Mouse (Mus musculus) urinary bladder, postnatal 10 days (tissue): Measurements from ENCODE around the gene Mgat5.

Experiments
- DNase-seq: peaks from one replicate; pipeline ENCODE4 v3.0.0; 2022; ENCODE audit warnings: low spot score

The Mgat5 gene

DNA sequence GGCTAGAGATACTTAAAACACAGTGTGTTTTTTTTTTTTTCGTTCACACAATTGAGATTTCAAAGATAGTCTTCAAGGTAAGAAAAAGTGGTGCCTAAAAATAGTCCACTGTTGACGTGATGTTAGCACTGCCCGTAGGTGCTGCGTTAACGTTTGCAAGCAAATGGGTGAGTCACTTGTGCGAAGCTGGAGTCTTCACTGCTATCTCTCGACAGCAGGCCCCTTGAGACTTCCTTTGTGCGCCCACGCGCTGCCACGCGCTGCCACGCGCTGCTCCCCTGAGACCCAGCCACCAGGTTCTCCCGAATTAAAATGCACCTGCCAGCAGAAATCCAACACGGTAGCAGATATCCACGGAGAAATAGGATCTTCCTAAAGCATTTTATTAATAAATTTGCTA is 295.9 kb downstream of the Mgat5 start:
- DNase-seq, result no peak

DNA sequence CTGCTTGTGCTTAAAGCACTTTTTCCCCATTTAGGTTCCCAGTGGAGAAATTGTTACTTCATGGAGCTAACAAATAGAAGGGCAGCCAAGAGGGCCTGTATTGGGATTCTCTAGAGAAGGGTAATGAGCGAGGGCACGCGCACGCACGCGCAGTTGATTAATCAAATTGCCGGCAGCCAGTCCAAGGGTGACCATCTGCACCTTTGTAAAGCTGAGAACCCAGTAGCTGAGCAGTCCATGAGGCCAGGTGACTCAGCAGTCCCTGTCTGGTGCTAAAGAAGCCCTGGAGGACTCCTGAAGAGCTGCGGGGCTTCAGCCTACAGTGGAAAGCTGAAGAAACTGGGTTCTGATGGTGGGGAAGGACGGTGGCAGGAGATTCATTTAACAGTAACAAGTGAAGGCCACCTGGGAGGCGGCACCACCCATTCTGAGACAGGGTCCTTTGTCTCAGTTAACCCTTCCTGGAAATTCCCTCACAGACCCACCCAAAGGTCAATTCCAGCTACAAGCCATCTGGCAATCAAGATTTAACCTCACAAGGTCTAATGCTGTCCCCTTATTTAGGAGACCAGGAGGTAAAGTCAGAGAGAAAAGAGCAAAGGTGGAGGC is 302.3 kb downstream of the Mgat5 start:
- DNase-seq, result no peak

DNA sequence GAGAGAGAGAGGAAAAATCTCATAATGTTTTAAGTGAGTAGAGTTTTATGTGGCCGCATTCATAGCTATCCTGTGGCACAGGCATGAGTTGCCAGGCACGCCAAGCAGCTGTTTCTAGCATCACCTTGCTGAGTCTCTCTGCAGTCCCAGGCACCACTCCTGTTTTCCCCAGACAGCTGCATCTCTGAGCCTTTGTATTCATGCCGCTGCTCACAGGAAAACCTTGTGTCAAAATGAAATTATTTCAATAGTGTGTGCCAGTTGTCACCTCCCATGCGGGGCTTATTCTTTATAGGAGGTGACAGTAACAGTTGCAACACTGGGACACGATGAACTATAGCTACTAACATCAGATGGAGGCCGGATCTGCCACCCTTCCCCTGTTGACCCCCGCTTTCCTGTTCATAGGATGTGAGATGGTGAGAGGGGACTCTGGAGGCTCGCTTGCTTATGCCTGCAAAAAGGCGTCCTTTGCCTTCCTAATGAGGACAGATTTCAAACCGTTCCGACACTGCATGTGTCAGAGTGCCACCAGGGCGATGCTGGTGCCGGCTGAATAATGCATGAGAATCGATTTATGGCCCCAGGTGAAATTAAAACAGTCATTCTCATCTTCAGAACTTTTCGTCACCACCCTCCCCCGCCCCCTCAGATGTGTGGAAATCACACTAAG is 303.4 kb downstream of the Mgat5 start:
- no peak for DNase-seq

DNA sequence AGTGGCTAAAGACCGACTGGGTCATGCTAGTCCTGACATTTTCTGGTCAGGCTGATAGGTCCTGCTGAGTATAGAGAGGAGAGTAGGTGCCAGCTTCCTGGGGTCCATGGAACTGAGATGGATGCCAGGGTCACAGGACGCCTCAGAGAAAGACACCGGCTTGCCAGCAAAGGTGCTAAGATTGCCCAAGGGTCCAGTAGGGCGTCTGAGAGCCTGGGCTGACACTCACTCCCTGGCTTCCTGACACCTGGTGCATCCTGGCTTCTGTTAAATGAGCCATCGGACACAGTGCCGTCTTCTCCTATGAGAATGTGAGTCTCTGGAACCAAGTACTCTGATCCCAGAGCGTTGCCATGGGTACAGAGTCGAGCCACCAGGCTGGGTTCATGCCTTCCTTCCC is 304.1 kb downstream of the Mgat5 start:
- no peak for DNase-seq

DNA sequence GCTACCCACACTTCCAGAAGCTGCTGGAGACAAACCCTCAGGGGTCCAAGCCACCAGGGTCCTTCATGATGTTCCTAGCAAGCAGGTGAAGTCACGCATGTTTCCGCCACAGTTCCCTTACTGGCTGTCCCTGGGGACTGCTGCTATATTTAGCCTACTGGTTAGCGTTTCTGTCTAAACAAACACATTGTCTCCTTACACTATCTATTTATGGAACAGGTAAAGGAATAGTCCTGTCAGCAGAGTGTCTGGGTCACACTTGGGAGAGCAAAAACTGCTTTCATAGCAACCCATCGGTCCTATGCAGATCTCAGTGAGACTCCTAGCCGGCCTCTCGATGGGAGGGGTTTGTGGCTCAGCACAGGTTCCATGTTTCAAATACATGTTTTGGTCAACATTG is 306.5 kb downstream of the Mgat5 start:
- DNase-seq, result no peak

DNA sequence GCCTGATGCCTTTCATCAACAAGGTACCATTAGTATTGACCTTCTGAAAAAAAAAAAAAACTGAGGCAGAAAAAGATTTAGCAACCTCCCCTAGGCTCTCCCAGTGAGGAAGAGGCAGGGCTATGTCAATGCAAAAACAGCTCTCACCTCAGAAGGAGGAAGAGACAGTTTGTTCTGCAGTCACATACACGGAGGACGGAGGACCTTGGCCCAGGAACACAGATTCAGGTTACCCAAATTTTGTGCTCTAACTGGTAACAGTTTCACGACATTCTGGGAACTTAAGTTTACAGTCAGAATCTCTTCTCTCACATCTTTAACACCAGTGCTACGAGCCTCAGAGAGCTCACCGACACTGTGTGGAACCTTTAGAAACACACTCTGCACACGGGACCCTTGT is 307.9 kb downstream of the Mgat5 start:
- no peak for DNase-seq

DNA sequence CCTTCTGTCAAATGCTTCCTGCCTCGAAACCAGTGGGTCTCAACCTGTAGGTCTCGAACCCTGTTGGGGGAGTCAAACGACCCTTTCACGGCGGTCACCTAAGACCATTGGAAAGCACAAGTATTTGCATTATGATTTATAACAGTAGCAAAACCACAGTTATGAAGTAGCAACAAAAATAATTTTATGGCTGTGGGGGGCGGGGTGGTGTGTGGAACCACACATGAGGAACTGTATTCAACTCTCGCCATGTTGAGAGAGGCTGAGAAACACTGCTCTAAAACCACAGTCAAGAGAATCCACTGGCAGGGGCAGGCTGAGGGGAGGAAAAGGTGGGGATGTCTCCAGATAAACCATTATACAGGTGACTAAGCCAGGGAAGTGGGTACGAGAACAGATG is 308.3 kb downstream of the Mgat5 start:
- DNase-seq, result no peak

DNA sequence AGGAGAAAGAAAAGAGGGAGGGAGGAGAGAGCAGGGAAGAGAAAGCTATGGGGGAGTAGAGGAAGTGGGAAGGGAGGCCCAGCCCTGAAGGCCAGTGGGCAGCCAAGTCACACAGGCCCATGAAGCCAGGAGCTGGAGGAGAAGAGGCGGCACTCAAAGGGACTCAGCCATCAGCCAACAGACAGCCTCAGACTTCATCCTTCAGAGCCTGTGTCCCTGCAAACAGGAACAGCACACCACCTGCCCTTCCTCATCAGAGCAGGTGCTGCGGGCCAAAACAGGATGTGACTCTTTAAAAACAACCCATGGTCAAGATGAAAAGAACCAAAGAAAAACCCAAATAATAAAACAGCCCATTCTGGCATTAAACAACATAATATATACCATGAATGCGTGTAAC is 308.8 kb downstream of the Mgat5 start:
- DNase-seq, result no peak

DNA sequence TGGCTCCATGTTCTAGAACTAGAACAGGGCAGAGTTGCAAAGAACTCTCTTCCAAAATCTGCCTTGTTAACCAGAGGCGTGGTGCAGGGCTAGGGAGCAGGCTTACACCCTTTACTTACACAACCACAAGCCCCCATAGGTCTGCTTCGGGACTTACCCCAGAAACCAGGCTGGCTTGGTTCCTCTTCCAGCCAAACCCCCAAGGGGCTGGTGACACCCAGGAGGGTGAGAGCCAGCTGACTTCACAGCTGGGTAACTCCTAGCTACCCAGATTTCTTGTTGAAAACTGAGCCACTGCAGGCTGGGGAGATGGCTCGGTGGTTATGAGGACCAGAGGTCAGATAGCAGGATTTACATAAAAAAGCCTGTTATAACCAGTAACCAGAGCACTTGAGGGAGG is 309.7 kb downstream of the Mgat5 start:
- no peak for DNase-seq

DNA sequence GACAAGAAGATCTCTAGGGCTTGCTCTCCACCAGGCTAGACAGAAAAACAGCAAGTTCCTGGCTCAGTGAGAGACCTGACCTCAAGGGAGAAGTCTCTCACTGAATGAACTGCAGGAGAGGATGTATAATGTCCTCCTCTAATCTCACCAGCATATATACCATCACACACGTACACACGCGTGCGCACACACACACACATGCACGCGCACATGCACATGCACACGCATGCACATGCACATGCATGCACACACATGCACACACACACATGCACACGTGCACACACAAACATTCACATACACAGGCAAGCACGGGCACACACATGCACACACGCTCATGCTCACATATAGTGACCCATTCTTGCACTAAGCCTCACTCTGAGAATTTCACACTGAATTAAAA is 310.1 kb downstream of the Mgat5 start:
- no peak for DNase-seq

DNA sequence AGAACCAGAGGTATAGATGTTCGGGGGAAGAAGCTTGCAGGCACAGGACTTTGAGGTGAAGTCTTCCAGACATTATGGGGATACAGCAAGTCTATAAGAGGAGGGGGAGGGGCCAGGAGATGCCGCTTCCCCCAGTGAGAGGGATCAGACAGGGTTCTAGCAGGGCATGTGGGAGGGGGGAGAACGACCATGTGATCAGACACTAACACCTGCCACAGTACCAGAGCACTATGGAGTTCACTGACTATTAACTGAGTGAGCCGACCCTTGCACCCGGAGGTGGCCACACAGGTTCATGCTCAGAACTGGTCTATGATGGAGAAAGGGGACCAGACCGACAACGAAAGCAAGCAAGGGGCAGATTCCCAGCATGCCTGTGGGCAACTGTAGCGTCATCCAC is 318.5 kb downstream of the Mgat5 start:
- no peak for DNase-seq

DNA sequence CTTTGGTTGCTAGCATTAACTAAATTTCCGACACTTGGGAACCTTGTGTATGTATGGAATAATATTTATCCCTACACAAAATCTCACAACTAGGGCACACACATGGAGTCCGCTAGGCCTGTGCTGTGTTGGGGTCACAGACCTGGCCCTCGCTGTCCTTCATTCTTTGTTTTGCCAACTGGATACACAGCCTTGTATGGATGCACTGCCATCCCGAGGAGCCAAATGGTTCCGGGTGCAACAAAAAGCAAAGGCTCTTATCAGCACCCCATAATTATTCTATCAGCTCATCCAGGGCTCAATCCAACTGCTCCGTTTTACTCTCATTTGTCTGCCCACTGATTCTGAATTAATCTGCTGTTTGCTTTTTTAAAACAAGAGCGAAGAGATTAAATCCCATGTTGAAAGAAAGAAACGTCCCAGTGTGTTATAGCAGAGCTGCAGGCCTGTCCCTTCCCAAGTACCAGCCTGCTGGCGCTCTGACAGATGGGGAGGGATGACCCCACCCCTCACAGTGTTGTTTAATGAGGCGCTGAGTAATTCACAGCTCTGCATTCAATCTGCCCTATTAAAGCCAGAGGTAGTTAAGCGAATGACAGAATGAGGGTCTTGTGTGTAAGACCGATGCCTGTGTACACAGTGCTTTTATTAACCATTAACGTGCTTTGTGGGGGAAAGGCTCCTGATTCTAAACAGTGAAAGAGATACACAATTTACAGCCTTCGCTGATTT is 326.2 kb downstream of the Mgat5 start:
- no peak for DNase-seq

DNA sequence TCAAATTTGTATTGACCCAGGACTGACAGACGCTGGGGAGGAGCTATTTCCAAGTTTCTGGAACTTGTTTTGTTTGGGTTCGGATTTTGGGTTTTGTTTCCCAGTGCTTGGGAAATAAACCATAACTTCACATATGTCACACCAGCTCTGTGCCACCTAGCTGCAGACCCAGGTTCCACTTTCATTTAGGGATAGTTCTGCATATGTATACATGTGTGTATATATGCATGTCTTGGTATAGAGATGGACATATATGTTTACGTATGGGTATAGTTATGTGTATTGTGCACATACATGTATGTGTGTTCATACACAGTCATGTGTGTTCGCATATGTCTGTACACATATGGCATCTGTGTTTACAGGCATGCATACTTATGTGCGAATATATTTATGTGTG is 326.9 kb downstream of the Mgat5 start:
- DNase-seq, result no peak

DNA sequence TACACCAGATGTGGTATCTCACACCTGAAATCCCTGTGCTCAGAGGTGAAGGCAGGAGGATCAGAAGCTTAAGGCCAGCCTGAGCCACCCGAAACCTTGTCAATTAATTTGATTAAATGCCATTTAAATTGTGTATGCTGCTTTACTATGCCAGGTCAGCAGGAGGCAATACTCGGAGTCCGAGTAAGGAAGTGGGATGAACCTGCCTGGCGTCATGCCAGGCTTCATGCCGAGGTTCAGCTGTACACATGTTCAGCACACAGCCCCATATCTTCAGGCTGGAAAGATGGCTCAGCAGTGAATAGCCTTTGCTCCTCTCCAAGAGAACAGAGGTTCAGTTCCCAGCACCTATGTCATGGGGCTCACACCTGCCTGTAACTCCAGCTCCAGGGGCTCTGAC is 331.6 kb downstream of the Mgat5 start:
- no peak for DNase-seq

DNA sequence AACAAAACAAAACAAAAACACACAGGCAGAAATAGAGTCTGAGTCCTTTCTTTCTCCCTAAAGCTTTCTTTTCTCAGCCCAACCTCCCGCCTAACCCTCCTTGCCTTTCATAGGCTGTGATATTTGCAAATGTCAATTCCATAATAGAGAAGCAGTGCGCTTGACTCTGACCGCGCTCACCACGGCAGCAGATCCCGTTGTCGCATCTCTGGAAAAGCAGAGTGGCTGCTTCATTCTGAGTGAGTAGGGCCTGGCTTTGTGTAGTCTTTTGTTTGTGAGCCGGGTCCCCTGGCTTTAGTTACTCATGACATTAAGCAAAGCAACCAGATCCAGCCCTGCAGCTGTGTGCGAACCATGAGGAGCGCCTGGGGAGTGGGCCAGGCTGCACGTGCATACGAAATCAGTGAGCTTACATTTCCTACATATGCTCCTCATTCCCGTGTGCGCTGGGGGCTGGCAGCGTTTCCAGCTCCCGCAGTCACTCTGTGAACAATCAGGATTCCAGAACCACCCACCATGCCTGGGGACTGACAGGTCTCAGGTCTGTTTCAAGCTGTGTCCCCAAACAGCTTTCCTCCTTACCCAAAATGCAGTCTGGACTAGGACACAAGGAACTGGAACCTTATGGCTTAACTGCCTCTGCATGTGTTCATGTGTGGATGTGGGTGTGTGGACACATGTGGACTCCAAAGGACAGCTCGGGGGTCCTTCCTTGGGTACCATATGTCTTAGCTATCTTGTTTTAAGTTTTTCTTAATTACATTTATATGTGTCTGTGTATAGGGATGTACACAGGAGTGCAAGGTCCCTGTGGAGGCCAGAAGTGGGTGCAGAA is 332.6 kb downstream of the Mgat5 start:
- DNase-seq, result no peak
